Mouse (Mus musculus) neural tube, embryonic 14.5 days (tissue): ENCODE measurements around the gene Jmjd7. TPM values are rescaled to one million over a fixed set of nuclear protein-coding genes. Genes with fewer than 3 reads are reported as not detected.

Experiments
- microRNA-seq: library from miRNA; unstranded; fragments of <30 nt; microRNA quantifications from one replicate; pipeline ENCODE4, GENCODE M21; 2016
- polyA plus RNA-seq: library from polyadenylated mRNA; unstranded; fragments of >200 nt; fragmentation: Nextera tagmentation; extraction: Ambion mirVana; gene quantifications from 2 replicates; pipeline ENCODE4 v1.2.1, GENCODE M21; 2014

Gene Jmjd7
- polyA plus RNA-seq, 1 experiment from 2014 or later: 25.3 TPM

Small RNA genes lying within 50 kb of the gene (microRNA-seq; reads per million reads assigned to microRNA genes)
- gene Mir7665: not detected

Other genes starting within 250 kb of the Jmjd7 start
- 15.7 and 19.5 TPM in 2 replicates for gene Rpap1, start 239.9 kb upstream of the Jmjd7 start, polyA plus RNA-seq
- 18.7 and 21.6 TPM in 2 replicates for gene Tyro3, start 229.8 kb upstream of the Jmjd7 start, polyA plus RNA-seq
- gene Mga, start 130.3 kb upstream of the Jmjd7 start, polyA plus RNA-seq: 37.5 and 44.2 TPM in 2 replicates
- 6.6 and 7.9 TPM in 2 replicates for gene Mapkbp1, start 54.8 kb upstream of the Jmjd7 start, polyA plus RNA-seq
- 7.3 and 7.5 TPM in 2 replicates for gene Gm28042, start within 50 bp of the Jmjd7 start, polyA plus RNA-seq
- 3.2 and 4.3 TPM in 2 replicates for gene Pla2g4b, start 5.9 kb downstream of the Jmjd7 start, polyA plus RNA-seq
- 8.2 and 10.1 TPM in 2 replicates for gene Ehd4, start 127.1 kb downstream of the Jmjd7 start, polyA plus RNA-seq
- gene Pla2g4e, start 217.9 kb downstream of the Jmjd7 start, polyA plus RNA-seq: 4.9 and 7.2 TPM in 2 replicates